Mouse (Mus musculus) adrenal gland, postnatal 4 days (tissue): Measurements from ENCODE around the gene Olfr484. TPM values are rescaled to one million over a fixed set of nuclear protein-coding genes. Genes with fewer than 3 reads are reported as not detected.
"Not testable (repeated sequence)": the region's sequence is repeated elsewhere in the genome, so short reads cannot be mapped to it uniquely, and the experiment has no call there.

ENCODE experiments used
- DNase-seq, 2 experiments: peaks; one replicate each; pipeline ENCODE4 v3.0.0; 2021 to 2022; ENCODE audit warnings: low spot score in 2 of 2, mixed read lengths in 2 of 2
- long read RNA-seq, 2 experiments: library from polyadenylated mRNA; stranded (forward); transcript quantifications; one replicate each; pipeline ENCODE4 v2.0.0; 2021
- total RNA-seq, 2 experiments: library from RNA; stranded (reverse); gene quantifications; 2 replicates each; pipeline ENCODE4 v1.2.3; 2021

Olfr484 gene
- total RNA-seq: not detected
- long read RNA-seq, experiment 1: 0 reads
- long read RNA-seq, experiment 2: 0 reads

GRCm38 (mm10) chr7:108127349-108127748 is at the start of gene Olfr484:
Olfr484 (minus strand) TSS chr7:108127449.
- no peak for DNase-seq

- not testable (repeated sequence) for DNase-seq
These were observed 45.4 kb upstream of the Olfr484 start, which contains the start of gene Olfr486 for GRCm38 (mm10) chr7:108172642-108173041. Olfr486 (minus strand) TSS chr7:108172742.

GRCm38 (mm10) chr7:108159771-108160170 is 32.5 kb upstream of the Olfr484 start, which contains the start of gene Olfr485:
Olfr485 (minus strand) TSS chr7:108159871.
- no peak for DNase-seq

GRCm38 (mm10) chr7:108121416-108121815 is 5.8 kb downstream of the Olfr484 start:
- no peak for DNase-seq

- no peak for DNase-seq
These were observed 6.6 kb downstream of the Olfr484 start for GRCm38 (mm10) chr7:108120681-108121080.

- no peak for DNase-seq
These were observed 26.7 kb downstream of the Olfr484 start, which contains the start of gene Olfr483 for GRCm38 (mm10) chr7:108100549-108100948. Olfr483 (plus strand) TSS chr7:108100849.

- no peak for DNase-seq
These were observed 29.8 kb downstream of the Olfr484 start, which contains the start of gene Olfr482 for GRCm38 (mm10) chr7:108097486-108097885. Olfr482 (minus strand) TSS chr7:108097586.

- DNase-seq: no peak
These were observed 47.7 kb downstream of the Olfr484 start, which contains the start of gene Olfr481 for GRCm38 (mm10) chr7:108079555-108079954. Olfr481 (plus strand) TSS chr7:108079855.

Other genes with a start within 250 kb of the Olfr484 start
- gene Olfr472, start 229.5 kb downstream of the Olfr484 start, total RNA-seq: not detected
- not detected for gene Olfr473, start 197.0 kb downstream of the Olfr484 start, total RNA-seq
- not detected for gene Olfr474, start 172.8 kb downstream of the Olfr484 start, total RNA-seq
- gene Olfr476, start 162.6 kb downstream of the Olfr484 start, total RNA-seq: not detected
- not detected for gene Olfr477, start 140.8 kb downstream of the Olfr484 start, total RNA-seq
- not detected for gene Olfr478, start 93.5 kb downstream of the Olfr484 start, total RNA-seq
- gene Olfr479, start 76.8 kb downstream of the Olfr484 start, total RNA-seq: not detected
- not detected for gene Olfr480, start 60.1 kb downstream of the Olfr484 start, total RNA-seq
- gene Olfr481, start 47.6 kb downstream of the Olfr484 start, total RNA-seq: not detected
- 1 to 10 TPM; 1.6 to 2.2 TPM for gene Olfr482, start 29.9 kb downstream of the Olfr484 start, total RNA-seq
- gene Olfr483, start 26.6 kb downstream of the Olfr484 start, total RNA-seq: not detected
- not detected for gene Olfr485, start 32.4 kb upstream of the Olfr484 start, total RNA-seq
- gene Olfr486, start 45.3 kb upstream of the Olfr484 start, total RNA-seq: not detected
- gene Olfr487, start 87.2 kb upstream of the Olfr484 start, total RNA-seq: not detected
- not detected for gene Olfr488, start 130.9 kb upstream of the Olfr484 start, total RNA-seq
- gene Olfr490, start 161.5 kb upstream of the Olfr484 start, total RNA-seq: not detected
- not detected for gene Olfr491, start 186.0 kb upstream of the Olfr484 start, total RNA-seq
- gene Olfr492, start 196.2 kb upstream of the Olfr484 start, total RNA-seq: not detected
- not detected for gene Olfr493, start 219.5 kb upstream of the Olfr484 start, total RNA-seq
- not detected for gene Olfr494, start 237.9 kb upstream of the Olfr484 start, total RNA-seq